Mouse (Mus musculus) liver, embryonic 14.5 days (tissue): Measurements from ENCODE around the gene Mrps5. TPM values are rescaled to one million over a fixed set of nuclear protein-coding genes. Genes with fewer than 3 reads are reported as not detected.
"Not testable (repeated sequence)": the region's sequence is repeated elsewhere in the genome, so short reads cannot be mapped to it uniquely, and the experiment has no call there.

Experiments used
- ATAC-seq: fragments of 200-750 bp; cut with Nextera tagmentation; 2 replicates; pipeline ENCODE4 v1.8.0; 2017; ENCODE audit warnings: moderate number of reproducible peaks, mild to moderate bottlenecking, moderate library complexity; ENCODE audit not compliant: insufficient read depth
- DNase-seq, 3 experiments: peaks; one replicate each; pipeline ENCODE4 v3.0.0-alpha.2; 2012 to 2013; ENCODE audit warnings: low read depth in 3 of 3, low spot score in 3 of 3
- H3K27ac ChIP-seq: fragments of 300-500 bp; sonication (generic); 2 replicates; pipeline ENCODE4 v1.5.1; 2014; ENCODE audit warnings: moderate library complexity, mild to moderate bottlenecking, control low read depth, inconsistent platforms
- H3K27me3 ChIP-seq: fragments of 300-500 bp; sonication (generic); 2 replicates; pipeline ENCODE4 v1.6.1; 2014; ENCODE audit warnings: mild to moderate bottlenecking, low read length, moderate library complexity; ENCODE audit not compliant: control insufficient read depth, insufficient read depth
- H3K36me3 ChIP-seq: fragments of 300-500 bp; sonication (generic); replicated peaks from 2 replicates; pipeline ENCODE4 v1.6.1; 2014; ENCODE audit warnings: low read depth; ENCODE audit not compliant: control insufficient read depth, insufficient read depth
- H3K4me1 ChIP-seq, 2 experiments: fragments of 200-500 bp in 1 of 2; fragments of 300-500 bp in 1 of 2; sonication (generic) in 1 of 2; replicated peaks; 2 replicates each; pipeline ENCODE4 v1.6.1; 2012 to 2014; ENCODE audit warnings: antibody characterized with exemption in 1 of 2, inconsistent platforms in 1 of 2, low read length in 1 of 2; ENCODE audit not compliant: control insufficient read depth in 2 of 2, insufficient read depth in 2 of 2
- H3K4me2 ChIP-seq: fragments of 300-500 bp; sonication (generic); 2 replicates; pipeline ENCODE4 v1.6.1; 2014; ENCODE audit warnings: low read depth, mild to moderate bottlenecking, control low read depth, moderate library complexity
- H3K4me3 ChIP-seq, 2 experiments: fragments of 200-500 bp in 1 of 2; fragments of 300-500 bp in 1 of 2; sonication (generic) in 1 of 2; 2 replicates each; pipeline ENCODE4 v1.5.1; 2012 to 2014; ENCODE audit warnings: low read depth in 2 of 2, low read length in 2 of 2, mild to moderate bottlenecking in 2 of 2, control low read depth in 1 of 2, inconsistent platforms in 1 of 2, moderate library complexity in 1 of 2; ENCODE audit not compliant: insufficient read depth in 1 of 2
- H3K9ac ChIP-seq: fragments of 300-500 bp; sonication (generic); replicated peaks from 2 replicates; pipeline ENCODE4 v1.6.1; 2014; ENCODE audit warnings: mild to moderate bottlenecking, control low read depth, moderate library complexity
- H3K9me3 ChIP-seq: fragments of 300-500 bp; sonication (generic); 2 replicates; pipeline ENCODE4 v1.6.1; 2016; ENCODE audit warnings: low read length, mixed read lengths; ENCODE audit not compliant: control insufficient read depth
- CTCF ChIP-seq: IDR thresholded peaks from 2 replicates; pipeline ENCODE4 v1.5.1; 2016; ENCODE audit warnings: antibody characterized with exemption, low read depth, control low read depth
- EP300 ChIP-seq: IDR thresholded peaks from 2 replicates; pipeline ENCODE4 v1.6.1; 2016; ENCODE audit warnings: antibody characterized with exemption, low read depth
- WGBS: fragments of 180-500 bp; shearing (Covaris S2); extraction: QIAGEN DNeasy Blood & Tissue Kit; methylation state at CpG from one replicate; pipeline ENCODE4 v1.1.7; 2014; ENCODE audit not compliant: insufficient replicate concordance; 5-methylcytosine and 5-hydroxymethylcytosine counted together
- polyA plus RNA-seq, 2 experiments: library from polyadenylated mRNA; depleted of rRNA in 1 of 2; stranded (reverse) in 1 of 2; unstranded in 1 of 2; fragments of >200 nt; fragmentation: Nextera tagmentation in 1 of 2; extraction: Ambion mirVana in 1 of 2; gene quantifications; 2 replicates each; pipeline versions ENCODE4 v1.2.1 to v1.2.3; 2012 to 2014

The Mrps5 gene
- polyA plus RNA-seq, 2 experiments = 46.4 to 80.1 TPM

- Histone ChIP-seq H3K4me2 (no peak overlapping the region), H3K36me3 (peaks cover 6% of the 10 kb centered on the region), H3K4me3 (no peak overlapping the region), H3K27me3 (no peaks in the 10 kb centered on the region), H3K4me1 (peaks cover 0 to 18% of the 10 kb centered on the region in 2 experiments; a peak in 2 of 4 replicates), H3K9ac (no peak overlapping the region), H3K9me3 (no peaks in the 10 kb centered on the region), H3K27ac (no peak overlapping the region)
- DNase-seq (no peak), ATAC-seq (no peak)
- TF ChIP-seq CTCF (0 out of 2 replicates have a peak, but pooled peaks have one; percentile 6), EP300 (no peak)
- 63% methylated on average over 4 of the region's 4 CpGs for WGBS
Measured at GRCm38 (mm10) chr2:127590840-127591239, 3.8 kb downstream of the Mrps5 start.

GRCm38 (mm10) chr2:127603383-127603782, 16.4 kb downstream of the Mrps5 start:
- not testable (repeated sequence) for DNase-seq, H3K4me3 ChIP-seq, H3K4me2 ChIP-seq, ATAC-seq, H3K9me3 ChIP-seq, H3K27me3 ChIP-seq, H3K27ac ChIP-seq, H3K9ac ChIP-seq, H3K4me1 ChIP-seq
- peaks cover 15% of the 10 kb centered on the region for H3K36me3 ChIP-seq
- 73% methylated on average over 5 of the region's 8 CpGs for WGBS

- no peak for TF ChIP-seq EP300
- no peak for TF ChIP-seq CTCF
- Histone ChIP-seq H3K4me2 (no peak overlapping the region), H3K27ac (no peak overlapping the region), H3K4me1 (no peaks in the 10 kb centered on the region), H3K9ac (no peak overlapping the region), H3K27me3 (no peaks in the 10 kb centered on the region), H3K4me3 (no peak overlapping the region), H3K9me3 (no peaks in the 10 kb centered on the region), H3K36me3 (peaks cover 11% of the 10 kb centered on the region)
- 76% methylated on average over 3 of the region's 3 CpGs for WGBS
- ATAC-seq (no peak), DNase-seq (no peak)
Measured at GRCm38 (mm10) chr2:127605203-127605602, 18.2 kb downstream of the Mrps5 start.

GRCm38 (mm10) chr2:127608234-127608633, 21.2 kb downstream of the Mrps5 start:
- TF ChIP-seq EP300 = no peak
- peak; percentile 39 for TF ChIP-seq CTCF
- DNase-seq = no peak
- Histone ChIP-seq H3K27ac (no peak overlapping the region), H3K27me3 (no peaks in the 10 kb centered on the region), H3K4me2 (no peak overlapping the region), H3K36me3 (peaks cover 3% of the 10 kb centered on the region), H3K9me3 (no peaks in the 10 kb centered on the region), H3K9ac (no peak overlapping the region), H3K4me1 (no peaks in the 10 kb centered on the region), H3K4me3 (no peak overlapping the region)
- ATAC-seq = no peak
- WGBS = 60% methylated on average over 3 of the region's 3 CpGs

GRCm38 (mm10) chr2:127608986-127609385, 22.0 kb downstream of the Mrps5 start:
- no peak overlapping the region for H3K4me2 ChIP-seq
- H3K9ac ChIP-seq = no peak overlapping the region
- no peaks in the 10 kb centered on the region for H3K9me3 ChIP-seq
- no peak for ATAC-seq
- H3K4me3 ChIP-seq = no peak overlapping the region
- no peak for DNase-seq
- peaks cover 2% of the 10 kb centered on the region for H3K36me3 ChIP-seq
- WGBS = 36% methylated on average over 5 of the region's 5 CpGs
- no peaks in the 10 kb centered on the region for H3K4me1 ChIP-seq
- H3K27me3 ChIP-seq = no peaks in the 10 kb centered on the region
- H3K27ac ChIP-seq = no peak overlapping the region
- TF ChIP-seq CTCF = no peak
- TF ChIP-seq EP300 = no peak
